Mouse (Mus musculus) liver, embryonic 12.5 days (tissue): ENCODE measurements around the gene Pgm5. TPM values are rescaled to one million over a fixed set of nuclear protein-coding genes. Genes with fewer than 3 reads are reported as not detected.
A peak's percentile ranks its signal among the peaks of the same experiment; 100 is the strongest.
"Not testable (repeated sequence)": the region's sequence is repeated elsewhere in the genome, so short reads cannot be mapped to it uniquely, and the experiment has no call there.

ENCODE experiments used
- ATAC-seq: fragments of 200-750 bp; cut with Nextera tagmentation; 2 replicates; pipeline ENCODE4 v1.8.0; 2017; ENCODE audit warnings: moderate number of reproducible peaks, mild to moderate bottlenecking, moderate library complexity
- H3K27ac ChIP-seq: fragments of 300-500 bp; sonication (generic); 2 replicates; pipeline ENCODE4 v1.5.1; 2016; ENCODE audit warnings: mild to moderate bottlenecking
- H3K27me3 ChIP-seq: fragments of 300-500 bp; sonication (generic); replicated peaks from 2 replicates; pipeline ENCODE4 v1.6.1; 2016; ENCODE audit warnings: mild to moderate bottlenecking, moderate library complexity
- H3K36me3 ChIP-seq: fragments of 300-500 bp; sonication (generic); 2 replicates; pipeline ENCODE4 v1.6.1; 2016; ENCODE audit warnings: mild to moderate bottlenecking, moderate library complexity
- H3K4me1 ChIP-seq: fragments of 300-500 bp; sonication (generic); 2 replicates; pipeline ENCODE4 v1.6.1; 2016
- H3K4me2 ChIP-seq: fragments of 300-500 bp; sonication (generic); 2 replicates; pipeline ENCODE4 v1.6.1; 2016; ENCODE audit warnings: mild to moderate bottlenecking, moderate library complexity
- H3K4me3 ChIP-seq: fragments of 300-500 bp; sonication (generic); 2 replicates; pipeline ENCODE4 v1.5.1; 2016; ENCODE audit warnings: mild to moderate bottlenecking, moderate library complexity
- H3K9ac ChIP-seq: fragments of 300-500 bp; sonication (generic); 2 replicates; pipeline ENCODE4 v1.6.1; 2016; ENCODE audit warnings: mild to moderate bottlenecking, moderate library complexity
- H3K9me3 ChIP-seq: fragments of 300-500 bp; sonication (generic); replicated peaks from 2 replicates; pipeline ENCODE4 v1.6.1; 2016; ENCODE audit warnings: mild to moderate bottlenecking, moderate library complexity
- WGBS: fragments of 180-500 bp; shearing (Covaris S2); methylation state at CpG from one replicate; pipeline ENCODE4 v1.1.7; 2016; ENCODE audit not compliant: insufficient replicate concordance; 5-methylcytosine and 5-hydroxymethylcytosine counted together
- polyA plus RNA-seq: library from polyadenylated mRNA; unstranded; fragments of >200 nt; fragmentation: Nextera tagmentation; extraction: Ambion mirVana; gene quantifications from 2 replicates; pipeline ENCODE4 v1.2.1, GENCODE M21; 2016

Pgm5 gene
- polyA plus RNA-seq, 1 experiment from 2014 or later, result 0.62 TPM

GRCm38 (mm10) chr19:24897896-24898736 lies 36.5 kb upstream of the Pgm5 start:
- Histone ChIP-seq H3K4me2 (no peak overlapping the region), H3K4me1 (peaks cover 14% of the 10 kb centered on the region; the same call in 1 of the 2 replicates), H3K9me3 (no peaks in the 10 kb centered on the region), H3K9ac (no peak overlapping the region), H3K36me3 (no peaks in the 10 kb centered on the region), H3K27me3 (peaks cover 82% of the 10 kb centered on the region), H3K4me3 (no peak overlapping the region), H3K27ac (no peak overlapping the region)
- no peak for ATAC-seq
- WGBS, result 5% methylated on average over 17 of the region's 20 CpGs

DNA sequence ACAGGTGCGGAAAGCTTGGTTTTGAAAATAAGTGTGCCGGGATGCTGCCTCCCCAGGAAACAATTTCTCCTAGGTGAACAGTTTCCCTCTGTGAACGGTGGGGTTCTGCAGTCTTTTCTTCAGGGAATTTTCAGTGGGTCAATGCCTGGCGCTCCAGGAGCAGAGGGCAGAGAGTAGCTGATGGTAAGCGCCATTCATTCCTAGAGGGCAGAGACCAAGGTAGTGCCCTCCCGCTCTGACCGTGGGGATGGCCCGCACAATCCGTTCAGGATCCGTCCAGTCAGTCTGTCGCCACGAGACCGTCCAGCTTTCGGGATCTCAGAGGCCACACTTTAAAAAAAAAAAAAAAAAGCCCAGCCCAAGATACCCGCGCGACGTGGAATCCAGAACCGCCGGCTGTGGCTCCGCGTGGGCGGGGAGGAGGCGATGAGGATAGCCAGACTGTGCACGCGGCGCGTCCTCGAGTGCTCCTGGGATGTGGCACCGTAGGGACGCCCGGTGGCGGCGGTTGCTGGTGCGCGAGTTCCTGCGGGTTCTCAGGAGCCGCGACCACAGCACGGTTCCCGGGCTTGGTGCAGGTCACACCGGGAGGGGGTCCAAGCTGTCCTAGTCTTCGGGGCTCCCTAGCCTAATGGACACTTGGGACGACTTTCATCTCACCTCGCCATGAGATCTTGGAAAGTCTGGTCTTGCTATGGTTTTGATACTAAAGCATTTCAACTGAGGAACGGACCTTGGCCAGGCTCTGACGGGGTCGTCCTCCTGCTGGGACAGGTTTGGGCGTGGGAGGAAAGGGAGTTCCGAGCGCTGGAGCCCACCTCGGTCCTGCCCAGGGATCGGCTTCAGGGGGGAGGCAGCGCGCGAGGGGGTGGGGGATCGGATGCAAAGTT lies 35.6 kb upstream of the Pgm5 start:
- Histone ChIP-seq H3K9ac (no peak overlapping the region), H3K4me1 (peaks cover 14% of the 10 kb centered on the region; the same call in 1 of the 2 replicates), H3K9me3 (no peaks in the 10 kb centered on the region), H3K4me2 (no peak overlapping the region), H3K36me3 (no peaks in the 10 kb centered on the region), H3K4me3 (0 out of 2 replicates have a peak overlapping the region, but pooled peaks have one; percentile 6), H3K27me3 (peaks cover 73% of the 10 kb centered on the region), H3K27ac (no peak overlapping the region)
- ATAC-seq, result no peak
- 3% methylated on average over 57 of the region's 57 CpGs for whole genome bisulfite sequencing

DNA sequence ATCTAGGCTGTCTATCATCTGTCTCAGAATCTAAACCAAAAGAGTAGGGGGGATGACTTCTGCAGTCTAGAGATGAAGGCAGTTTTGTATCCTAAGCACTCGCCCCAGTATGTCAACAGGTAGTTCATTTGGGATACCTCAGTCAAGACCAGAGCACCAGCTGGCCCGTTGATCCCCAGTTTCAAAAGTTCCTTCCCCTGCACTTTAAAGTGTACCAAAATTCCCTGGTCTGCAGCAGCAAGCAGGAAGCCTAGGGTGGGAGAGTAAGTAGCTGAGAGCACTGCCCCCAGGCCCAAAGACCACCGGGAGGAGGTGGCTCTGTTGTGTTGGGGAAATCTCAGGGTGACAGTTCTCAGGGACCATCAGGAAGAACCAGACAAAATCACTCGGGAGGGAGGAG lies 34.9 kb upstream of the Pgm5 start:
- WGBS, result 21% methylated on average over 4 of the region's 4 CpGs
- no peaks in the 10 kb centered on the region for H3K9me3 ChIP-seq
- H3K4me3 ChIP-seq, result no peak overlapping the region
- H3K36me3 ChIP-seq, result no peaks in the 10 kb centered on the region
- peaks cover 14% of the 10 kb centered on the region; the same call in 1 of the 2 replicates for H3K4me1 ChIP-seq
- peaks cover 66% of the 10 kb centered on the region for H3K27me3 ChIP-seq
- H3K4me2 ChIP-seq, result no peak overlapping the region
- no peak overlapping the region for H3K27ac ChIP-seq
- ATAC-seq, result no peak
- no peak overlapping the region for H3K9ac ChIP-seq

- H3K27me3 ChIP-seq, result peaks cover 34% of the 10 kb centered on the region
- no peak overlapping the region for H3K4me3 ChIP-seq
- no peaks in the 10 kb centered on the region for H3K9me3 ChIP-seq
- H3K9ac ChIP-seq, result no peak overlapping the region
- no peaks in the 10 kb centered on the region for H3K36me3 ChIP-seq
- H3K4me2 ChIP-seq, result no peak overlapping the region
- no peaks in the 10 kb centered on the region for H3K4me1 ChIP-seq
- ATAC-seq, result no peak
- no peak overlapping the region for H3K27ac ChIP-seq
- WGBS, result 57% methylated on average over 3 of the region's 3 CpGs
Measured at GRCm38 (mm10) chr19:24886888-24887287, 25.2 kb upstream of the Pgm5 start.

GRCm38 (mm10) chr19:24885504-24885903 lies 23.8 kb upstream of the Pgm5 start:
- 12% methylated on average over 5 of the region's 5 CpGs for WGBS
- Histone ChIP-seq H3K4me1 (no peaks in the 10 kb centered on the region), H3K36me3 (no peaks in the 10 kb centered on the region), H3K27ac (no peak overlapping the region), H3K4me2 (no peak overlapping the region), H3K9ac (no peak overlapping the region), H3K4me3 (no peak overlapping the region), H3K9me3 (no peaks in the 10 kb centered on the region), H3K27me3 (peaks cover 35% of the 10 kb centered on the region)
- ATAC-seq, result no peak

GRCm38 (mm10) chr19:24881237-24881636 lies 19.6 kb upstream of the Pgm5 start:
- Histone ChIP-seq H3K27me3 (peaks cover 24% of the 10 kb centered on the region), H3K36me3 (no peaks in the 10 kb centered on the region), H3K27ac (no peak overlapping the region), H3K4me3 (no peak overlapping the region), H3K4me1 (no peaks in the 10 kb centered on the region), H3K9me3 (no peaks in the 10 kb centered on the region), H3K4me2 (no peak overlapping the region), H3K9ac (no peak overlapping the region)
- no peak for ATAC-seq
- 52% methylated on average over 4 of the region's 4 CpGs for WGBS

DNA sequence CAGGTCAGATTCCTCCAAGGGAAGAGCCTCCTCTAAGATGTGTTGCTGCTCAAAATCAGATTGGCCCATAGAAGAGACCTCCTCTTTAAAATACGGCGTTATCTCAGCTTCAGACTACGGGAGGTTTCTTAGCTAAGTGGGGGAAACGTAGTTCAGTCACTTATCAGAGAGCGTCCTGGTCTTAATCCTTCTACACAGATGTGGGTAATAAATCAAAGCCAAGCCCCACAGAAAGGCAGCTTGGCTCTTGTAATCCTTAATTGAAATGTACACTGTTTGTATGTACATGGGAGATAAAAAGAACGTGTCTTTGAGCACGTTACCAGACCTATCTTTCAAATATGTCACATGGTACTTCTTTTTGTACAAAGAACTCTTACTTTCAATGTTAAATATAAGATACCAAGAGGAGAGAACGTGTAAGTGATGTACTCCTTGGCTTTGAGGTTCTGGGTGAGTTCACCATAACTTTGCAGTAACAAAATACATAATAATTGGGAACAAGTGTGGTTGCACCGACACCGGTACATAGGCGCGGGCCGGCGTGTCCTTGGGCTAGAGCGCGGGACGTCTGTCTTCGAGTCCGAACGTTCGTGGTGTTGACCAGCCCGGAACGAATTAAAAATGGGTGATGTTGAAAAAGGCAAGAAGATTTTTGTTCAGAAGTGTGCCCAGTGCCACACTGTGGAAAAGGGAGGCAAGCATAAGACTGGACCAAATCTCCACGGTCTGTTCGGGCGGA lies 13.6 kb upstream of the Pgm5 start, which contains the start of gene Gm10053:
Gene Gm10053, plus strand, starts transcription at position 558 of the 742 bp plus-strand sequence.
- H3K4me3 ChIP-seq, ATAC-seq, H3K4me2 ChIP-seq, H3K36me3 ChIP-seq, H3K27ac ChIP-seq, H3K9me3 ChIP-seq, H3K4me1 ChIP-seq, H3K9ac ChIP-seq: not testable (repeated sequence)
- peaks cover 17% of the 10 kb centered on the region for H3K27me3 ChIP-seq
- WGBS, result 63% methylated on average over 23 of the region's 26 CpGs

GRCm38 (mm10) chr19:24873873-24874272 lies 12.2 kb upstream of the Pgm5 start:
- H3K4me3 ChIP-seq, result no peak overlapping the region
- peaks cover 19% of the 10 kb centered on the region for H3K27me3 ChIP-seq
- no peak overlapping the region for H3K4me2 ChIP-seq
- H3K4me1 ChIP-seq, result no peaks in the 10 kb centered on the region
- no peak for ATAC-seq
- no peak overlapping the region for H3K27ac ChIP-seq
- no peaks in the 10 kb centered on the region for H3K9me3 ChIP-seq
- no peak overlapping the region for H3K9ac ChIP-seq
- WGBS, result 47% methylated on average over 2 of the region's 2 CpGs
- H3K36me3 ChIP-seq, result no peaks in the 10 kb centered on the region

GRCm38 (mm10) chr19:24871037-24871635 lies 9.5 kb upstream of the Pgm5 start:
- ATAC-seq, result no peak
- 24% methylated on average over 18 of the region's 18 CpGs for WGBS

GRCm38 (mm10) chr19:24865436-24865835 lies 3.8 kb upstream of the Pgm5 start:
- no peak overlapping the region for H3K4me3 ChIP-seq
- 65% methylated on average over 9 of the region's 9 CpGs for WGBS
- ATAC-seq, result no peak
- peaks cover 45% of the 10 kb centered on the region for H3K27me3 ChIP-seq
- no peaks in the 10 kb centered on the region for H3K9me3 ChIP-seq
- H3K27ac ChIP-seq, result no peak overlapping the region
- H3K4me2 ChIP-seq, result no peak overlapping the region
- H3K4me1 ChIP-seq, result 0 out of 2 replicates have a peak, but pooled peaks cover 3% of the 10 kb centered on the region
- H3K36me3 ChIP-seq, result no peaks in the 10 kb centered on the region
- no peak overlapping the region for H3K9ac ChIP-seq

More at GRCm38 (mm10) chr19:24871037-24871635, 9.5 kb upstream of the Pgm5 start:
- Histone ChIP-seq H3K36me3 (no peaks in the 10 kb centered on the region), H3K9me3 (no peaks in the 10 kb centered on the region), H3K4me2 (peak overlapping the region; percentile 10; the same call in 1 of the 2 replicates), H3K4me3 (no peak overlapping the region), H3K9ac (no peak overlapping the region), H3K27ac (no peak overlapping the region), H3K27me3 (peaks cover 29% of the 10 kb centered on the region), H3K4me1 (no peaks in the 10 kb centered on the region)

DNA sequence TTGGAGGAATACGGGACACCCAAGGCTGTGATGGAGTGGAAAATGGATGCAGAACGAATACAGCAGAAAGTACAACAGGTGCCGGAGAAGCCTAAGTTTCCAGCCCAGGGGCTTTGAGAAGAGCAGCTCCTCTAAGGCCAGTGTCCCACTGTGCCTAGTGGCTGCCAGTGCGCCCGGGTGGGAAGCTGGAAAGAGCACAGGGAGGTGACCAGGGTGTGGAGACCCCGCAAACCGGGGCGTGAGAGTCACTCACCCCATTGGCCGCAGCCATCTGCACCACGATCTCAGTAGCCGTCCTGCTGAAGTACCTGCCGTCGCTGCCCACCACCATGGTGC lies 411 bp downstream of the Pgm5 start:
- 18% methylated on average over 13 of the region's 13 CpGs for WGBS
- Histone ChIP-seq H3K4me2 (peak overlapping the region; percentile 57), H3K27me3 (peaks cover 41% of the 10 kb centered on the region), H3K4me1 (0 out of 2 replicates have a peak, but pooled peaks cover 3% of the 10 kb centered on the region), H3K9ac (0 out of 2 replicates have a peak overlapping the region, but pooled peaks have one; percentile 31), H3K36me3 (no peaks in the 10 kb centered on the region), H3K27ac (no peak overlapping the region), H3K4me3 (peak overlapping the region; percentile 43), H3K9me3 (no peaks in the 10 kb centered on the region)
- no peak for ATAC-seq
